Mouse (Mus musculus) heart, embryonic 16.5 days (tissue): Measurements from ENCODE around the gene Gm37240. TPM values are rescaled to one million over a fixed set of nuclear protein-coding genes. Genes with fewer than 3 reads are reported as not detected.

Experiments
- ATAC-seq: fragments of 200-750 bp; cut with Nextera tagmentation; replicated peaks from 2 replicates; pipeline ENCODE4 v1.8.0; 2017; ENCODE audit warnings: moderate number of reproducible peaks; ENCODE audit not compliant: insufficient read depth, low FRiP score; ENCODE audit errors: extremely low read depth
- H3K27ac ChIP-seq: fragments of 300-500 bp; sonication (generic); 2 replicates; pipeline ENCODE4 v1.5.1; 2014; ENCODE audit warnings: mild to moderate bottlenecking, low read length, control low read depth, moderate library complexity
- H3K27me3 ChIP-seq: fragments of 300-500 bp; sonication (generic); 2 replicates; pipeline ENCODE4 v1.6.1; 2014; ENCODE audit warnings: low read length, mixed read lengths; ENCODE audit not compliant: control insufficient read depth, insufficient read depth
- H3K36me3 ChIP-seq: fragments of 300-500 bp; sonication (generic); 2 replicates; pipeline ENCODE4 v1.6.1; 2014; ENCODE audit not compliant: control insufficient read depth, insufficient read depth
- H3K4me1 ChIP-seq: fragments of 300-500 bp; sonication (generic); 2 replicates; pipeline ENCODE4 v1.6.1; 2014; ENCODE audit warnings: low read length, mixed read lengths; ENCODE audit not compliant: control insufficient read depth, insufficient read depth
- H3K4me2 ChIP-seq: fragments of 300-500 bp; sonication (generic); 2 replicates; pipeline ENCODE4 v1.6.1; 2014; ENCODE audit warnings: low read depth, mild to moderate bottlenecking, control low read depth, low read length
- H3K4me3 ChIP-seq: fragments of 300-500 bp; sonication (generic); 2 replicates; pipeline ENCODE4 v1.5.1; 2014; ENCODE audit warnings: mild to moderate bottlenecking, control low read depth, low read length
- H3K9ac ChIP-seq: fragments of 300-500 bp; sonication (generic); 2 replicates; pipeline ENCODE4 v1.6.1; 2014; ENCODE audit warnings: low read length, control low read depth
- H3K9me3 ChIP-seq: fragments of 300-500 bp; sonication (generic); replicated peaks from 2 replicates; pipeline ENCODE4 v1.6.1; 2016; ENCODE audit warnings: low read length; ENCODE audit not compliant: control insufficient read depth
- WGBS: fragments of 180-500 bp; shearing (Covaris S2); extraction: QIAGEN DNeasy Blood & Tissue Kit; methylation state at CpG from one replicate; pipeline ENCODE4 v1.1.7; 2014; 5-methylcytosine and 5-hydroxymethylcytosine counted together
- polyA plus RNA-seq: library from polyadenylated mRNA; unstranded; fragments of >200 nt; fragmentation: Nextera tagmentation; extraction: Ambion mirVana; gene quantifications from 2 replicates; pipeline ENCODE4 v1.2.1, GENCODE M21; 2015

The Gm37240 gene
- polyA plus RNA-seq, 1 experiment from 2014 or later = 18.4 TPM

- Histone ChIP-seq H3K36me3 (no peaks in the 10 kb centered on the region), H3K4me1 (peaks cover 27% of the 10 kb centered on the region), H3K9ac (no peak overlapping the region), H3K9me3 (no peaks in the 10 kb centered on the region), H3K4me3 (no peak overlapping the region), H3K4me2 (no peak overlapping the region), H3K27ac (no peak overlapping the region), H3K27me3 (no peaks in the 10 kb centered on the region)
- no peak for ATAC-seq
- 52% methylated on average over 10 of the region's 10 CpGs for WGBS
Observed at GRCm38 (mm10) chr3:85661926-85662813, 225.1 kb downstream of the Gm37240 start.

GRCm38 (mm10) chr3:85659681-85660080, 227.6 kb downstream of the Gm37240 start:
- 63% methylated on average over 7 of the region's 7 CpGs for WGBS

GRCm38 (mm10) chr3:85655538-85655937, 231.8 kb downstream of the Gm37240 start:
- no peak for ATAC-seq
- Histone ChIP-seq H3K4me3 (no peak overlapping the region), H3K4me1 (peaks cover 21% of the 10 kb centered on the region), H3K9me3 (no peaks in the 10 kb centered on the region), H3K36me3 (peaks cover 5% of the 10 kb centered on the region; the same call in 1 of the 2 replicates), H3K27me3 (no peaks in the 10 kb centered on the region), H3K9ac (no peak overlapping the region), H3K4me2 (no peak overlapping the region), H3K27ac (no peak overlapping the region)
- WGBS = 96% methylated on average over 3 of the region's 3 CpGs

More at GRCm38 (mm10) chr3:85659681-85660080, 227.6 kb downstream of the Gm37240 start:
- Histone ChIP-seq H3K36me3 (no peaks in the 10 kb centered on the region), H3K4me3 (no peak overlapping the region), H3K9me3 (no peaks in the 10 kb centered on the region), H3K4me1 (peaks cover 17% of the 10 kb centered on the region), H3K9ac (no peak overlapping the region), H3K27ac (peak overlapping the region; percentile 10), H3K27me3 (no peaks in the 10 kb centered on the region), H3K4me2 (no peak overlapping the region)
- ATAC-seq = peak; percentile 50

- Histone ChIP-seq H3K27me3 (no peaks in the 10 kb centered on the region), H3K9ac (0 out of 2 replicates have a peak overlapping the region, but pooled peaks have one; percentile 20)
- WGBS = 40% methylated on average over 4 of the region's 4 CpGs
Observed at GRCm38 (mm10) chr3:85652727-85653665, 234.3 kb downstream of the Gm37240 start.

GRCm38 (mm10) chr3:85649176-85649575, 238.1 kb downstream of the Gm37240 start:
- Histone ChIP-seq H3K9ac (no peak overlapping the region), H3K27ac (no peak overlapping the region), H3K9me3 (no peaks in the 10 kb centered on the region), H3K4me2 (no peak overlapping the region), H3K27me3 (no peaks in the 10 kb centered on the region), H3K4me3 (no peak overlapping the region), H3K36me3 (peaks cover 7% of the 10 kb centered on the region; the same call in 1 of the 2 replicates), H3K4me1 (peaks cover 7% of the 10 kb centered on the region)
- no peak for ATAC-seq
- WGBS = 89% methylated on average over 4 of the region's 4 CpGs

More at GRCm38 (mm10) chr3:85652727-85653665, 234.3 kb downstream of the Gm37240 start:
- peaks cover 5% of the 10 kb centered on the region; the same call in 1 of the 2 replicates for H3K36me3 ChIP-seq
- H3K9me3 ChIP-seq = no peaks in the 10 kb centered on the region
- no peak overlapping the region for H3K4me3 ChIP-seq
- no peak for ATAC-seq
- peaks cover 8% of the 10 kb centered on the region for H3K4me1 ChIP-seq
- H3K27ac ChIP-seq = no peak overlapping the region
- H3K4me2 ChIP-seq = no peak overlapping the region

GRCm38 (mm10) chr3:85645517-85646004, 241.8 kb downstream of the Gm37240 start:
- Histone ChIP-seq H3K4me2 (no peak overlapping the region), H3K9ac (no peak overlapping the region), H3K27me3 (no peaks in the 10 kb centered on the region), H3K27ac (no peak overlapping the region), H3K9me3 (no peaks in the 10 kb centered on the region), H3K4me3 (no peak overlapping the region), H3K36me3 (peaks cover 2% of the 10 kb centered on the region; the same call in 1 of the 2 replicates), H3K4me1 (no peaks in the 10 kb centered on the region)
- no peak for ATAC-seq
- WGBS = 71% methylated on average over 7 of the region's 7 CpGs

- WGBS = 80% methylated on average over 3 of the region's 3 CpGs
- H3K4me2 ChIP-seq = no peak overlapping the region
Observed at GRCm38 (mm10) chr3:85644814-85645213, 242.5 kb downstream of the Gm37240 start.

GRCm38 (mm10) chr3:85641751-85642150, 245.6 kb downstream of the Gm37240 start:
- Histone ChIP-seq H3K9ac (no peak overlapping the region), H3K4me3 (no peak overlapping the region), H3K9me3 (no peaks in the 10 kb centered on the region), H3K36me3 (0 out of 2 replicates have a peak, but pooled peaks cover 1% of the 10 kb centered on the region), H3K27me3 (no peaks in the 10 kb centered on the region), H3K4me1 (peaks cover 10% of the 10 kb centered on the region), H3K27ac (no peak overlapping the region), H3K4me2 (no peak overlapping the region)
- no peak for ATAC-seq
- 67% methylated on average over 3 of the region's 3 CpGs for WGBS

More at GRCm38 (mm10) chr3:85644814-85645213, 242.5 kb downstream of the Gm37240 start:
- H3K9me3 ChIP-seq = no peaks in the 10 kb centered on the region
- no peaks in the 10 kb centered on the region for H3K4me1 ChIP-seq
- no peak overlapping the region for H3K9ac ChIP-seq
- H3K27ac ChIP-seq = no peak overlapping the region
- no peaks in the 10 kb centered on the region for H3K27me3 ChIP-seq
- no peak overlapping the region for H3K4me3 ChIP-seq
- ATAC-seq = no peak
- peaks cover 2% of the 10 kb centered on the region; the same call in 1 of the 2 replicates for H3K36me3 ChIP-seq
